Mouse (Mus musculus) limb, embryonic 10.5 days (tissue): ENCODE measurements around the gene Rab2b. TPM values are rescaled to one million over a fixed set of nuclear protein-coding genes. Genes with fewer than 3 reads are reported as not detected.
A peak's percentile ranks its signal among the peaks of the same experiment; 100 is the strongest.
"Not testable (repeated sequence)": the region's sequence is repeated elsewhere in the genome, so short reads cannot be mapped to it uniquely, and the experiment has no call there.

Experiments
- DNase-seq: peaks from one replicate; pipeline ENCODE4 v3.0.0-alpha.2; 2017; ENCODE audit warnings: low spot score
- H3K27ac ChIP-seq: fragments of 300-500 bp; sonication (generic); 2 replicates; pipeline ENCODE4 v1.5.1; 2016; ENCODE audit warnings: mild to moderate bottlenecking
- H3K27me3 ChIP-seq: fragments of 300-500 bp; sonication (generic); 2 replicates; pipeline ENCODE4 v1.6.1; 2016; ENCODE audit warnings: low read depth, mild to moderate bottlenecking; ENCODE audit not compliant: poor library complexity, severe bottlenecking
- H3K36me3 ChIP-seq: fragments of 300-500 bp; sonication (generic); 2 replicates; pipeline ENCODE4 v1.6.1; 2016; ENCODE audit warnings: mild to moderate bottlenecking, moderate library complexity
- H3K4me1 ChIP-seq: fragments of 300-500 bp; sonication (generic); 2 replicates; pipeline ENCODE4 v1.6.1; 2016
- H3K4me3 ChIP-seq: fragments of 300-500 bp; sonication (generic); 2 replicates; pipeline ENCODE4 v1.5.1; 2016; ENCODE audit warnings: mild to moderate bottlenecking, moderate library complexity
- H3K9me3 ChIP-seq: fragments of 300-500 bp; sonication (generic); replicated peaks from 2 replicates; pipeline ENCODE4 v1.6.1; 2016; ENCODE audit warnings: mild to moderate bottlenecking
- whole genome bisulfite sequencing: fragments of 180-500 bp; shearing (Covaris S2); methylation state at CpG from one replicate; pipeline ENCODE4 v1.1.7; 2016; 5-methylcytosine and 5-hydroxymethylcytosine counted together
- polyA plus RNA-seq: library from polyadenylated mRNA; unstranded; fragments of >200 nt; fragmentation: Nextera tagmentation; extraction: Ambion mirVana; gene quantifications from 2 replicates; pipeline ENCODE4 v1.2.1, GENCODE M21; 2016

The Rab2b gene
- polyA plus RNA-seq, 1 experiment from 2014 or later: 21.8 TPM

DNA sequence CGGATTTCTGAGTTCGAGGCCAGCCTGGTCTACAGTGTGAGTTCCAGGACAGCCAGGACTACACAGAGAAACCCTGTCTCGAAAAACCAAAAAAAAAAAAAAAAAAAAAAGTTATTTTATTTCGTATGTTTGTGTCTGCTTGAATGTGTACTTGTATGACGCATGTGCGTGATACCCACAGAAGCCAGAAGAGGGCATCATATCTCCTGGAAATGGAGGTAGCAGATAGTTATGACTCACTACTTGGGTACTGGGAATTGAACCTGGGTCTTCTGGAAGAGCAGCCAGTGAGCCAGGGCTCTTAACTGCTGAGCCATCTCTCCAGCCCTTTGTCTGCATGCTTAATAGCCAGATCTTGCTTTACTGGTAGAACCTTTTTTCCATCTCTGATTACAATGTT, 31.0 kb upstream of the Rab2b start:
- H3K9me3 ChIP-seq, DNase-seq, H3K27me3 ChIP-seq, H3K4me3 ChIP-seq, H3K27ac ChIP-seq: not testable (repeated sequence)
- peaks cover 20% of the 10 kb centered on the region for H3K4me1 ChIP-seq
- peaks cover 63% of the 10 kb centered on the region for H3K36me3 ChIP-seq
- WGBS: 89% methylated on average over 6 of the region's 6 CpGs

DNA sequence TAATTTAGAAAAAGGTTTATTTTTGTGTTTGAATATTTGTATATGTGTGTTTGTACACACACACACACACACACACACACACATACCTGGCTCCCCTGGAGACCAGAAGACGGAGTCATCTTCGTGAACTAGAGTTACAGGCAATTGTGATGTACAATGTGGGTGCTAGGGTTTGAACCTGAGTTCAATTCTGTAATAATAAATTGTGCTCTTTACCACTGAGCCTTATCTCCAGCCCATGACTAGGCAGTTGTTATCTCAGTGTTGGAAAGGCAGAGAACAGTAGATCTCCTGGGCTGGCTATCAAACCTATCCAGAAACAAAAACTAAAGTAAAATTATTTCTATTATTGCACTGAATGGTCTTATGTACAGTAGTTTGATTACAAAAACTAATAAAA, 26.8 kb upstream of the Rab2b start:
- no peak overlapping the region for H3K4me3 ChIP-seq
- no peak overlapping the region for H3K27ac ChIP-seq
- no peak for DNase-seq
- no peaks in the 10 kb centered on the region for H3K27me3 ChIP-seq
- H3K4me1 ChIP-seq: peaks cover 6% of the 10 kb centered on the region
- WGBS: 96% methylated on average over 2 of the region's 2 CpGs
- H3K36me3 ChIP-seq: peaks cover 29% of the 10 kb centered on the region
- H3K9me3 ChIP-seq: no peaks in the 10 kb centered on the region

DNA sequence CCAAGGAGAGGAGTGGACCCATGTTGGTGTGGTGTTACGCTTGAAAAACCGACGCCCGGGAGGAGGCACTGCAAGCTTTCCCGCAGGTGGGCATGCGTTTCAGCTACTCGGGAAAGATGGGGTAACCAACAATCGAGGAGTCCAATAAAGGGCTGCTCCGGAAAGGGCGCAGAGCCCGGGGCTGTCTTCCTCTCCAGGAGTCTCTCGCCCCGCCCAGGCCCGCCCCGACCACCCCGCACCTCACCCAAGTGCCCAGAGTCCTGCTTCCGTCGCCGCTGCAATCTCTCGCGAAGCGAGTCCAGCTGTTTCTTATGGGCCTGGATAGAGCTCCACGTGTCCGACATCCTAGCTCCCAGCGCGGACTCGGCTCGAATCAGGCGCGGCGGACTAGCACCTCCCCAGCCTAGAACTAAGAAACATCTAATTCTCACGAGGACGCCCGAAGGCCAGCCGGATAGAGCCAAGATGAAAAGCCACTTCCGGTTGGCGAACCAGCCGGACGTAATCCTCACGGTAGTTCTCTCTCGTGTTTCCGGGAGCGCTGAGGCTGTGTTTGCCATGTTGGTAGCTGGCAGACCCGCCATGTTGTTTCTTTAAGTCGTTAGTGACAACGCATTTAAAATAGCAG, 25.4 kb upstream of the Rab2b start, which contains the start of gene Mettl3:
Mettl3 (minus strand) TSS at position 485 of the 628 bp plus-strand sequence.
- DNase-seq: peak; percentile 88
- H3K27me3 ChIP-seq: no peaks in the 10 kb centered on the region
- peak within 1 kb of the TSS; percentile 72 for H3K4me3 ChIP-seq
- under 1% methylated on average over 46 of the region's 46 CpGs for WGBS
- H3K36me3 ChIP-seq: peaks cover 28% of the 10 kb centered on the region
- H3K4me1 ChIP-seq: peaks cover 6% of the 10 kb centered on the region
- no peaks in the 10 kb centered on the region for H3K9me3 ChIP-seq
- H3K27ac ChIP-seq: peak within 1 kb of the TSS; percentile 93

DNA sequence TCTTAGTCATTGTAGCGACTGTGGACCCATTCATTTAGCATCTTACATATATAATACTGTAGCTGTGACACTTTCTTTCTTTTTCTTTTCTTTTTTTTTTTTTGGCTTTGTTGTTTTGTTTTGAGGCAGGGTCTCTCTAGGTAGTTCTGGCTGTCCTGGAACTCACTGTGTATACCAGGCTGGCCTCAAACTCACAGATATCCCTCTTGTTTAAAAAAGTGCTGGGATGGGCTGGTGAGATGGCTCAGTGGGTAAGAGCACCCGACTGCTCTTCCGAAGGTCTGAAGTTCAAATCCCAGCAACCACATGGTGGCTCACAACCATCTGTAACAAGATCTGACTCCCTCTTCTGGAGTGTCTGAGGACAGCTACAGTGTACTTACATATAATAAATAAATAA, 24.2 kb upstream of the Rab2b start:
- not testable (repeated sequence) for H3K4me3 ChIP-seq

DNA sequence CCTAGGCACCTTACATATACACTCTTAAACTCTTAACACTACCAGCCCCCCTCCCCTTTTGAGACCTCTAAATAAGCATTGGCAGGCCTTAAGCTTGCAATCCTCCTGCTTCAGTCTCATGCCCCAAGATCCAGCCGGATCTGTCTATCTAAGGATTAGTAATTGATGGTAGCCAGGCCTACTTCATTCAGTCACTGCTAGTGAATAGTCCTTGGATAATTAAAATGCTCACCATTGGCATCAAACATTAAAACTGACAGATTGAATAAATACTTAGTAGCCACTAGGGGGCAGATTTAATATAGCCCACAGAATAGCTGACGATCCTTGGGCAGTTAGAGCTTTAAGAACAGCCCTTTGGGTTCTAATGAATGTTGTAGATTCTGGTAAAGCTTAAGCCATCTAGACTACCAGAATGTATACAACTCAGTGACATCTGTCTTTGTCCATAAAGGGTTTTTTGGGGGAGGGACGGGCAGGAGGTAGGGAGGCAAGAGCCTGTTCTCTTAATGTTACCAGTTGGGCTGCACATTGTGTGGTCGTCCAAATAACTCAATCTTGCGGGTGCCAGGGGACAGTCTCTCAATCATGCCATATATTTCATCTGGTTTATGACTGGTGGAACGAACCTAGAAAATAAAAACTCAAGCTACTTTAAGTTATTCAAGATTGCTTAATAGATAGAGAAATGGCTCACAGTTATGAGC, 16.4 kb upstream of the Rab2b start:
- Histone ChIP-seq H3K36me3 (peaks cover 99% of the 10 kb centered on the region), H3K4me1 (no peaks in the 10 kb centered on the region), H3K27me3 (no peaks in the 10 kb centered on the region), H3K9me3 (no peaks in the 10 kb centered on the region), H3K27ac (no peak overlapping the region), H3K4me3 (no peak overlapping the region)
- DNase-seq: no peak
- WGBS: 80% methylated on average over 6 of the region's 6 CpGs

More for the DNA sequence above, 24.2 kb upstream of the Rab2b start:
- H3K27ac ChIP-seq, H3K9me3 ChIP-seq, H3K27me3 ChIP-seq, DNase-seq, H3K4me1 ChIP-seq: not testable (repeated sequence)
- peaks cover 30% of the 10 kb centered on the region for H3K36me3 ChIP-seq
- WGBS: 93% methylated on average over 3 of the region's 3 CpGs

DNA sequence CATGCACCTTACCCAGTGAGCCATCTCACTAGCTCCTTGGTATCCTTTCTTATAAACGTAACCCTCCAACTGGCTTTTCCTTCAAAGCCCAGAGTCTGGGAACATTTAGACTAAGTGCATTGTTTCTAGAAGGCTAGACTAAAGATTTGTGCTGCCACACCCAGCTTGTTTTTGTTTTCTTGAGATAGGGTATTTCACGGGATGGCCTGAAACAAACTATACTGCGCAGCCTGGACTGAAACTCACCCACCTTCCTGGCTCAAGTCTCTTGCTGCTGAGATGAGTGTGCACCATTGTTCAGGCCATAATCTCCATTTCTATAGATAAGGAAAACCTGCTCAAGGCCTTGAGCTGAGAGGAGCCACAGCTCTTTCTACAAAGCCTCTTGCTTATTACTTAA, 4.8 kb upstream of the Rab2b start:
- DNase-seq: no peak
- H3K4me3 ChIP-seq: no peak overlapping the region
- no peaks in the 10 kb centered on the region for H3K27me3 ChIP-seq
- H3K9me3 ChIP-seq: no peaks in the 10 kb centered on the region
- peaks cover 50% of the 10 kb centered on the region for H3K36me3 ChIP-seq
- no peak overlapping the region for H3K27ac ChIP-seq
- H3K4me1 ChIP-seq: peaks cover 8% of the 10 kb centered on the region
- WGBS: 93% methylated on average over 3 of the region's 3 CpGs

DNA sequence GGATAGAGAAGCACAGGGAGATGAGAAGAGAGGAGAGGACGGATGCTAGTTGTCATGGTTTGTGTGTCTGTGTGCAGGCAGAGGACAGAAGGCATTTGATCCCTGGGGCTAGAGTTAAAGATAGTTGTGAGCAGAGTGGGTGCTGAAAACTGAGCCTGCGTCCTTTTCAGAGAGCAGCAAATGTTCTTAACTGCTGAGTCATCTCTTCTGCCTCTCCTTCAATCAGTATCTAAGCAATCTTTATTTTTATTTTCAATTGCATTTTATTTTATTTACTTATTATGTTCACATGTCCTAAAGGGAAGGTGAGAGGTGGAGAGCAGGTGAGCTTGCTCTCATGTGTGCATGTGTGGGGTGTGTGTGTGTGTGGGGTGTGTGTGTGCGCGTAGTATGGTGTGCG, 4.3 kb upstream of the Rab2b start:
- no peak overlapping the region for H3K27ac ChIP-seq
- H3K4me3 ChIP-seq: no peak overlapping the region
- peaks cover 8% of the 10 kb centered on the region for H3K4me1 ChIP-seq
- DNase-seq: no peak
- no peaks in the 10 kb centered on the region for H3K27me3 ChIP-seq
- 97% methylated on average over 5 of the region's 5 CpGs for WGBS
- H3K36me3 ChIP-seq: peaks cover 45% of the 10 kb centered on the region
- H3K9me3 ChIP-seq: no peaks in the 10 kb centered on the region

DNA sequence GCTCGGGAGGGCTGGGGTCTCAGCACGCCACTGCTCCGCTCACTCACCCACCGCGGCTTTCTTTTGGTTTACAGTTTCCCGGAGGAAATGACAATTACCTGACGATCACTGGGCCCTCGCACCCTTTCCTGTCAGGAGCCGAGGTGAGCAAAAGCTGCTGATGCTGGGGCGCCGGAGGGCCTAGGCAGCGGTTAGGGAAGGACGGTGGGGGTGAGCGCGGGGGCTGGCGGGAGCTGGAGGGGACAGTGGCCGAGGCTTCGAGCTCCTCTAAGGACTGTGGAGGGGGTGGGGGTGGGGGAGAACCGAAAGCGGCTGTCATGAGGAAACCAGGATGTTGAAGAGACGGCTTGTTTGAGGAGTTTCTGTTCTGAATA, 389 bp upstream of the Rab2b start:
- Histone ChIP-seq H3K9me3 (no peaks in the 10 kb centered on the region), H3K27me3 (no peaks in the 10 kb centered on the region), H3K4me3 (peak overlapping the region; percentile 95), H3K4me1 (peaks cover 8% of the 10 kb centered on the region), H3K36me3 (peaks cover 17% of the 10 kb centered on the region), H3K27ac (peak overlapping the region; percentile 87)
- WGBS: 1% methylated on average over 21 of the region's 21 CpGs
- DNase-seq: no peak

DNA sequence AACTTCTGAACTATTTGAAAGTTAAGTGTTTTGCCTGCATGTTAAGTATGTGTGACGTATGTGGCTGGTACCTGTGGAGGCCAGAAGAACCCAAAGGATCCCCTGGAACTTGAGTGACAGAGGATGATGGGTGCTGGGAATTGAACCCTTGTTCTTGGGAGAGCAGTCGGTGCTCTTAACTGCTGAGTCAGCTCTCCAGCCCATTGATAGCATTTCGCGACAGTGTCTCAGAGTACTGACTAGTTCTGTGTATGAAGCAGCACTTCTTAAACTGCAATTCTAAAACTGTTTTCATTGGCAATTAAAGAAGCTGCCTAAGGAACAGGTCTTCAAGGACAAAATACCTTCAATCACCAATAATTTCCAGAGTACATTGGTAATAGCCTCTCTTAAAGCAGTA, 2.1 kb downstream of the Rab2b start:
- no peak overlapping the region for H3K4me3 ChIP-seq
- WGBS: 89% methylated on average over 4 of the region's 4 CpGs
- peaks cover 8% of the 10 kb centered on the region for H3K4me1 ChIP-seq
- no peaks in the 10 kb centered on the region for H3K27me3 ChIP-seq
- no peak overlapping the region for H3K27ac ChIP-seq
- DNase-seq: no peak
- peaks cover 25% of the 10 kb centered on the region for H3K36me3 ChIP-seq
- no peaks in the 10 kb centered on the region for H3K9me3 ChIP-seq

DNA sequence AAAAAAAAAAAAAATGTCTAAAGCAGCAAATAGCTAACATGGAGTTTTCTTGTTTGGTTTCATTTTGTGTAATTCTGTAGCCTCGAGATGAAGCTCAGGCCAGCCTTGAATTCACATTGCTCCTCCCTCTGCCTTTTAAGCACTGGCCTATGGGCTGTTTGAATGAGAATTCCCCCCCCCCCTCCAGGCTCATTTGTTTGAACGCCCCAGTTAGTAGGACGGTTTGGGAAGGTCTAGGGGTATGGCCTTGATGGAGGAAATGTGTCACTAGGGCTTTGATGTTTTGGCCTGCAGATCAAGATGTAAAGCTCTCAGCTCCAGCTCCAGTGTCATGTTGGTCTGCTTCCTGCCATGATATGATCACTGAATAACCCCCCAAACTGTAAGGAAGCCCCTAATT, 6.6 kb downstream of the Rab2b start:
- Histone ChIP-seq H3K9me3 (no peaks in the 10 kb centered on the region), H3K4me3 (no peak overlapping the region), H3K27ac (no peak overlapping the region), H3K4me1 (no peaks in the 10 kb centered on the region), H3K36me3 (peaks cover 36% of the 10 kb centered on the region), H3K27me3 (no peaks in the 10 kb centered on the region)
- no peak for DNase-seq
- WGBS: 70% methylated on average over 3 of the region's 3 CpGs

DNA sequence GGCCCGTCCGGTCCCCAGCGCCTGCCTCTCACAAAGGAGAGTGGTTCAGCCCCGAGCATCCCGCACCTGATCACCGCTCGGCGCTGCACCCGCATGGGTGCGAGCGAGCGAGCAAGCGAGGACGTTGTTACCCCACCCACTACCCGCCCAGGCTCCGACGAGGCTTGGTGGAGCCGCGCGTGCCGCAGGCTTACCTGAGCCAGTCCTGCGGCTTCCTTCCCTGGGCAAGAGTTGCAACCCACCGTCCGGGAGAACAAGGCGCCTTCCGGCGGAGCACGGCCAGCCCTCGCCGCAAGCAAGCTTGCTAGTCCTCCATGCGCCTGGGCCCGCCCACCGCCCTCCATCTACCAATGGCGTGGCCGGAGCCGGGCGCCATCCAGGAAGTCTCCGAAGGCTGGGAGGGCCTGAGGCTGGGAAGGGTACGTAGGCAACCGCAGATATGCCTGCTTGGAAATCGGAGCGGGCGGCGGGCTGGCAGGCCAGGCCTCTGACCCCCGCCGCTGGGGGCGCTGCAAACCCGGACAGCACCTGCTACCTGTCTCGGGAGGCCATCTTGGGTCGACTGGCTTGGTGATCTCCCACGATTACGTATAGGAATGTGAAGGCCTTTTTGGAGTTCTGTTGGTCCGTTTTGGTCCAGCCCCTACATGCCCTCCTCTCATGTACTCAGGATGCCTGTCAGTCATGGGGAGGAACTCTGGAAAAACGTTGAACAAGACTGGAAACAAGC, 21.7 kb downstream of the Rab2b start, which contains the start of gene Chd8:
Chd8 (minus strand) TSS at position 297 of the 730 bp plus-strand sequence.
- Histone ChIP-seq H3K27me3 (no peaks in the 10 kb centered on the region), H3K9me3 (no peaks in the 10 kb centered on the region), H3K4me1 (peaks cover 5% of the 10 kb centered on the region), H3K36me3 (0 out of 2 replicates have a peak, but pooled peaks cover 7% of the 10 kb centered on the region), H3K27ac (peak within 1 kb of the TSS; percentile 93), H3K4me3 (peak within 1 kb of the TSS; percentile 93)
- DNase-seq: peak; percentile 98
- WGBS: under 1% methylated on average over 54 of the region's 54 CpGs

DNA sequence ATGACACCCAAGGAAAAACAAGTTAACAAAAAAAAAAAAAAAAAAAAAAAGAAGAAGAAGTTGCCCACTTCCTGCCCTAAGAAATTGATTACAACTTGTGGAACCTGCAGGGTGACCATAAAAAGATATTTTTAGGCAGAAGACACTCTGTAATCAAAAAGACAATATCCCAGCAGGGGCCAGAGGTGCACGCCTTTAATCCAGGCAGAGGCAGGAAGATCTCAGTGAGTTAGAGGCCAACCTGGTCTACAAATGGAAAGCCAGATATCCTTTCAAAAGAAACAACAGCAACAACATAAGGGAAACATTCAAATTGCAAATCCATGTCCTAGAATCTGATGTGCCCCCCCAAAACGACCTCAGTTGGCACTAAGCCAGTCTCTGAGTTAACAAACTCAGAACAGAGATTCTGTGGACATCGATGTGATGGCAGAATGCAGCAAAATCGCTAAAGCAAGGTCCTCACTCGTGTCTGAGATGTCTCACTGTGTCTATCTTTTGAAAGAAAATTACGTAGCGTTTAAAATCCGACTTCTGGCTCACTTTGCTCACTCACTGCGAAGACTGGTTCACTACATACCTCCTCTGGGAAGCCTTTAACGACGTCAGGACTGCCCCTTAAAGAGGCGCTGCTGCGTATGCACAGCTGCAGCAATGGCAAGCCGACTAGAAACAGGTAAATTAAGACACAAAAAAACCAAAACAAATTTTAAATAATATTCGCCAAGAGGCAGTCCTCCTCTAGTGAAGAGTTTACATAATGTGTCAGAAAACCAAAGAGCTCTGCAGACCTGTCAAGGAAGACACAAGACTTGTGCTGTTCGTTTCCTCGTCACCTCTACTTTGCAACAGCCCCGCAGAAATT, 22.8 kb downstream of the Rab2b start:
- WGBS: 12% methylated on average over 18 of the region's 18 CpGs

More for the DNA sequence above, 22.8 kb downstream of the Rab2b start:
- Histone ChIP-seq H3K27me3 (no peaks in the 10 kb centered on the region), H3K4me1 (peaks cover 5% of the 10 kb centered on the region), H3K36me3 (peaks cover 7% of the 10 kb centered on the region), H3K9me3 (no peaks in the 10 kb centered on the region), H3K27ac (peak overlapping the region; percentile 93), H3K4me3 (peak overlapping the region; percentile 93)
- no peak for DNase-seq
